Comparison of ENCODE assay signal across 28 mouse cellular contexts in the genomic region with DNA sequence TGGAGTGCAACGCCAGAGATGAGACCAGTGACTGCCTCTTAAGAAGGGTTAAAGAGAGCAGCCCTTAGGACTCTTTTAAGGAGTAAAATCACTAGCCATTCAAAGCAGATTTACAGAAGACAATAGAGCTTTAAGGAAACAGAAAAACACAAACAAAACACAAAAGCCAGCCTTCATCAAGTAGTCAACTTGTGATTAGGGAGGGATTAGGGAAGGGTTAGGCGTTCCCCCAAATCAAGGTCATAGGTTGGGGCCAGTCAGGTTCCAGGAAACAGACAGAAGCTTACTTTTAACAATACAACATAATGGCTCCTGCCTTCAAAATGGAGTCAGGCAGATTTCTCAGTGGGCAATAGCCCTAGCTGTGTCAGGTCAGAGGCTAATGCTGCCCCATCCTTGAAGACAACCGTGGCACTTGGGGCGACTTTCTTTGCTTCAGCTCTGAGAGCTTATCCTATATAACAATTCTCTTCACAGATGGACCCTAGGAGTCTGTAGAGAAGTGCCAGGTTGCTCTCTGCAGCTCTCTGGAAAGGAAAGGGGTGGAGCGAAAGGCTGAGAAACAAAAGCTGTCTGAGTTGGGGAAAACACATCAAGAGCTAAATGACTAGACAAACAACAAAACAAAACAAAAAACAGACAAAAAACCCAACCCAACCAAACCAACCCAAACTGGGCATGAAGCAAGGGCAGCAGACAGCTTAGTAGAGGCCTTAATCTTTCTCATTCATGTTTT. TPM values are rescaled to one million over a fixed set of nuclear protein-coding genes. Genes with fewer than 3 reads are reported as not detected.
"Had no signal": no experiment of that assay in that cellular context is flagged by ENCODE, and none has a peak within 500 bp of the region (broad histone marks: within the 10 kb centered on the region; RNA-seq: fewer than 3 reads in every experiment).

No protein-coding gene starts in this region.

- H3K27ac ChIP-seq: limb, embryonic 10.5 days; limb, embryonic 13.5 days; liver, embryonic 12.5 days; liver, embryonic 15.5 days; lung, embryonic 15.5 days; neural tube, embryonic 13.5 days; stomach, postnatal 0 days had no signal

- H3K4me3 ChIP-seq: limb, embryonic 10.5 days; limb, embryonic 13.5 days; liver, embryonic 12.5 days; liver, embryonic 15.5 days; lung, embryonic 15.5 days; megakaryocyte, embryonic 14.5 days; myocyte; neural tube, embryonic 13.5 days had no signal

- H3K36me3 ChIP-seq: limb, embryonic 10.5 days; limb, embryonic 13.5 days; liver, embryonic 12.5 days; liver, embryonic 15.5 days; lung, embryonic 15.5 days; neural tube, embryonic 13.5 days had no signal

- H3K27me3 ChIP-seq: limb, embryonic 13.5 days; liver, embryonic 12.5 days; liver, embryonic 15.5 days; lung, embryonic 15.5 days; megakaryocyte, embryonic 14.5 days; neural tube, embryonic 13.5 days had no signal

- H3K9ac ChIP-seq: limb, embryonic 13.5 days; liver, embryonic 12.5 days; liver, embryonic 15.5 days; lung, embryonic 15.5 days; neural tube, embryonic 13.5 days had no signal

- H3K4me1 ChIP-seq: limb, embryonic 10.5 days; limb, embryonic 13.5 days; liver, embryonic 12.5 days; liver, embryonic 15.5 days; lung, embryonic 15.5 days; megakaryocyte, embryonic 14.5 days had no signal

- DNase-seq: kidney, adult 8-10 months; kidney, postnatal 14 days; kidney, postnatal 4 days; liver; lung, adult 18-20 months; lung, postnatal 10 days; lung, postnatal 36 days; midbrain, embryonic 14.5 days; right cerebral cortex, postnatal 4 days; thymus, adult 2 months; thymus, postnatal 14 days; thymus, postnatal 4 days had no signal

- H3K4me2 ChIP-seq: limb, embryonic 13.5 days; liver, embryonic 12.5 days; liver, embryonic 15.5 days; lung, embryonic 15.5 days; midbrain, embryonic 11.5 days; neural tube, embryonic 13.5 days had no signal

- ATAC-seq: liver, embryonic 12.5 days had no signal

- H3K9me3 ChIP-seq: limb, embryonic 10.5 days; limb, embryonic 13.5 days; liver, embryonic 12.5 days; liver, embryonic 15.5 days; lung, embryonic 15.5 days; megakaryocyte, embryonic 14.5 days; neural tube, embryonic 13.5 days had no signal

RNA-seq across cellular contexts. Expression of gene Ranbp17, which starts 24.0 kb away (rescaled TPM):
- total RNA-seq: neutrophil, adult 5-6 weeks had no signal
- polyA plus RNA-seq: myocyte had no signal

RNA-seq across cellular contexts. Expression of gene Gabrp, which starts 41.2 kb away (rescaled TPM):
- total RNA-seq: layer of hippocampus, adult 18-20 months; layer of hippocampus, postnatal 14 days; left cerebral cortex, adult 18-20 months; left cerebral cortex, postnatal 25 days; neutrophil, adult 5-6 weeks had no signal
- polyA plus RNA-seq: liver, embryonic 15.5 days; midbrain, embryonic 14.5 days; myocyte; stomach, embryonic 14.5 days had no signal
